ENCODE assay signal across 25 mouse cellular contexts in the genomic region with DNA sequence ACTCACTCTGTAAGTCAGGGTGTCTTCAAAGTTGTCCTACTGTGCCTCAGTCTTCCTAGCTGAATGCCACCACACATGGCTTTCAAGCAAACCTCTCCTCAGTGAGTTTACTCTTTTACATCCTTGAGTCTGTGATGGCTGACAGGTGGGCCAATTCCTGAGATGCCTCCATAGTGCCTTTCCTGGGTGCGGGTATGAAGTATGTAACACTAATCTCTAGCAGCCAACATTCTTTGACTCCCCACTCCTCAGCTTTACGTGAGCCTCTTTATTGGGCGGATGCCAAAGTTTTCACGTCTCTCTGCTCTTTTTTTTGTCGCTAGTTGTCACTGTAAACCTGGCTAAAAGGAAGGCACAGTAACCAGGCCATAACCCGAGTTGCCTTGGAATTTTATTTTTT. TPM values are rescaled to one million over a fixed set of nuclear protein-coding genes. Genes with fewer than 3 reads are reported as not detected.
"Had no signal": no experiment of that assay in that cellular context is flagged by ENCODE, and none has a peak within 500 bp of the region (broad histone marks: within the 10 kb centered on the region; RNA-seq: fewer than 3 reads in every experiment).

No protein-coding gene starts in this region.

- H3K27me3 ChIP-seq: heart, embryonic 12.5 days; hindbrain, embryonic 12.5 days; intestine, embryonic 15.5 days; limb, embryonic 12.5 days had no signal

- H3K9ac ChIP-seq: heart, embryonic 12.5 days; hindbrain, embryonic 12.5 days; hindbrain, embryonic 14.5 days; intestine, embryonic 15.5 days; limb, embryonic 12.5 days had no signal

- H3K36me3 ChIP-seq: hindbrain, embryonic 10.5 days; hindbrain, embryonic 12.5 days; intestine, embryonic 15.5 days; limb, embryonic 10.5 days; limb, embryonic 12.5 days had no signal

- DNase-seq: gastrocnemius, adult 2 months; gastrocnemius, postnatal 10 days; gastrocnemius, postnatal 25 days; heart, adult 18-20 months; heart, postnatal 10 days; heart, postnatal 4 days; kidney, adult 18-20 months; kidney, adult 8-10 months; kidney, postnatal 10 days; kidney, postnatal 25 days; kidney, postnatal 4 days; liver had no signal

- H3K4me3 ChIP-seq: gastrocnemius, adult 2 months; heart, embryonic 10.5 days; heart, embryonic 12.5 days; hindbrain, embryonic 10.5 days; hindbrain, embryonic 12.5 days; intestine, embryonic 15.5 days; layer of hippocampus, adult 2 months; left cerebral cortex, adult 2 months; limb, embryonic 10.5 days; limb, embryonic 12.5 days had no signal

- H3K4me2 ChIP-seq: heart, embryonic 12.5 days; hindbrain, embryonic 12.5 days; hindbrain, embryonic 14.5 days; intestine, embryonic 15.5 days; limb, embryonic 12.5 days had no signal

- H3K9me3 ChIP-seq: heart, embryonic 10.5 days; heart, embryonic 12.5 days; hindbrain, embryonic 10.5 days; hindbrain, embryonic 12.5 days; intestine, embryonic 15.5 days; limb, embryonic 10.5 days; limb, embryonic 12.5 days had no signal

- H3K27ac ChIP-seq: gastrocnemius, adult 2 months; heart, embryonic 10.5 days; hindbrain, embryonic 10.5 days; hindbrain, embryonic 12.5 days; hindbrain, embryonic 14.5 days; intestine, embryonic 15.5 days; layer of hippocampus, adult 2 months; left cerebral cortex, adult 2 months; limb, embryonic 10.5 days; limb, embryonic 12.5 days had no signal

- ATAC-seq: hindbrain, embryonic 16.5 days; inflammation-experienced regulatory T-cells, adult 6 months; intestine, embryonic 15.5 days had no signal

- H3K4me1 ChIP-seq: hindbrain, embryonic 10.5 days; hindbrain, embryonic 12.5 days; intestine, embryonic 15.5 days; limb, embryonic 10.5 days; limb, embryonic 12.5 days had no signal

RNA-seq across cellular contexts. Expression of a gene that starts 24.0 kb away (rescaled TPM):
- polyA plus RNA-seq: hindbrain, embryonic 10.5 days; hindbrain, embryonic 12.5 days; kidney, embryonic 14.5 days had no signal
